Mouse (Mus musculus) G1E-ER4 (cell line): Measurements from ENCODE around the gene LTO1. TPM values are rescaled to one million over a fixed set of nuclear protein-coding genes. Genes with fewer than 3 reads are reported as not detected.

Source experiments
- GATA1 ChIP-seq: IDR thresholded peaks from one replicate; pipeline ENCODE4 v1.8.0; 2012; ENCODE audit warnings: low read length, inconsistent platforms
- polyA plus RNA-seq: library from polyadenylated mRNA; stranded (reverse); fragments of >175 nt; gene quantifications from 2 replicates; pipeline ENCODE4 v1.2.3, GENCODE M21; 2012

The LTO1 gene
- polyA plus RNA-seq, 1 experiment, result 35.2 TPM

DNA sequence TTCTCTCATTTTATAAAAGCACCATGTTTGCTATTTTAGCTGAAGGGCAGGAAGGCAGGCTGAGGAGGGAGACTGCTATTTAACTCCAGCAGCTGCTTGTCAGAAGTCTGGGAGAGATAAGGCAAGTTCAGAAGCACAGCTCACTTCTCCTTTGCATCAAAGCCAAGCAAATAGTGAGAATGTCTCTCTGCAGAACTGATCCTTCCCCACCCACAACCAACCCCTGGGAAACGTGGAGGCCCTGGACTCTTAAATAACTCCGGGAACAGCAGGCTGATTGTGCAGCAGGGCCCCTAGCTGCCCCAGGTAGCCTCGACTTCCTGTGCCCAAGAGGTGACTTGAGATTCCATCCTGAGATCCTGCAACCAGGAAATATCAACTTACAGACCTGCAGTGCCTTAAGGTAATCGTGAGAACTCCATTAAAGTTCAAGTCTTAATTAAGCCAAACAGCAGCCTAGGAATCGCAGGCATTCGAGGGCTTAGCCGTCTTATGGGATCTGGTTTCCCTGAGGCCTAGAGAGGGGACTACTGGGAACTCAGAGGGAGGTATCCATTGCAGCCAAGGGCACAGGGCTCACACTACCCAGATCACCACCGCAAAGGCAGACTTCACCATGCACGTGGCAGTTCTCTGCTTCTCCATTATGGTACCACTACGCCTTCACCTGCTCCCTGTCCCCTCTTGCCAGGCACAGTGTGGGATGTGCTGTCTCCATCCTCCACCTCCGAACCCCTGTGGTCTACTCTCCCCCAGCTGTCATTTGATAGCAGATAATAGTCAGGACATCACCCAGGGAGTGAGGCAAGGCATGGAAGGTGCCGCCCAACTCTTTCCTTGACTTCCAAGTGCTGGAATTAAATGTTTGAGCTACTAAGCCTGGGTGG is 43.9 kb downstream of the LTO1 start:
- no peak for TF ChIP-seq GATA1

DNA sequence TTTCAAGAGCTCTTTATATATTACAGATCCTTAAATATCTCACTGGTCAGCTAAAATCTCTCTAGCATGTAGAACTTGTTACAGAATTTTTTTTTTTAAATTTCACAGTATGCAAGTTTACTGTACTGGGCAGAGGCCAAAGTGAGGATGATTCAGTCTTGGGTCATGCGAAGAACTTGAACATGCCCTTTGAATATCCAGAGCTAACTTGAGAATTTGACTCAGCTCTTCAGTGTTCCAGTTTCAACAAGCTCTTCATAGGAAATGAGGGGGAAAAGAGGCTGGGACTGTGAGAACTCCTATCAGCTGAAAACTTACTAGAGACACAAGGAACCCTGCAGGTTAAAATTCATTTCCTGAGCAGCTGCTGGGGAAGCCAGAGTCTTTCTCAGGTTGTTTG is 49.0 kb downstream of the LTO1 start:
- no peak for TF ChIP-seq GATA1

DNA sequence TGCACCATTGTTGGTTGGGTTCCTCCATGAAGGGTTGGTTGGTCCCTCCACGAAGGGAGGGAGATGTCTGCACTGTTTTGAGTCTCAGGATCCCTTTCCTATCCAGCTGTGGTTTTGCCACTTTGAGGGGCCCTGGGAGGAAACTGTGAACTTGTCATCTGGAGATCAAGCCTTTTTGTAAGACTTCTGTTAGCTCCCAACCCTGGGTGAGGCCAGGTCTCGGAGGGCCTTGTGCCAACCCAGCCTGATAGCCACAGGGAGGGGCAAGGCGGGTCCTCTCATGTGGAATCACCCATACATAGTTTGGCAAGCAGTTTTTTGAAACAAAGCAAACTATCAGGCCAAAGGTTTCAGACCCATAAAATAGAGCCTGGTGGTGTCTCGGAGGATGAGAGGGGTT is 49.4 kb downstream of the LTO1 start:
- no peak for TF ChIP-seq GATA1

- no peak for TF ChIP-seq GATA1
Observed at GRCm38 (mm10) chr7:144965893-144966292, 51.0 kb downstream of the LTO1 start.

DNA sequence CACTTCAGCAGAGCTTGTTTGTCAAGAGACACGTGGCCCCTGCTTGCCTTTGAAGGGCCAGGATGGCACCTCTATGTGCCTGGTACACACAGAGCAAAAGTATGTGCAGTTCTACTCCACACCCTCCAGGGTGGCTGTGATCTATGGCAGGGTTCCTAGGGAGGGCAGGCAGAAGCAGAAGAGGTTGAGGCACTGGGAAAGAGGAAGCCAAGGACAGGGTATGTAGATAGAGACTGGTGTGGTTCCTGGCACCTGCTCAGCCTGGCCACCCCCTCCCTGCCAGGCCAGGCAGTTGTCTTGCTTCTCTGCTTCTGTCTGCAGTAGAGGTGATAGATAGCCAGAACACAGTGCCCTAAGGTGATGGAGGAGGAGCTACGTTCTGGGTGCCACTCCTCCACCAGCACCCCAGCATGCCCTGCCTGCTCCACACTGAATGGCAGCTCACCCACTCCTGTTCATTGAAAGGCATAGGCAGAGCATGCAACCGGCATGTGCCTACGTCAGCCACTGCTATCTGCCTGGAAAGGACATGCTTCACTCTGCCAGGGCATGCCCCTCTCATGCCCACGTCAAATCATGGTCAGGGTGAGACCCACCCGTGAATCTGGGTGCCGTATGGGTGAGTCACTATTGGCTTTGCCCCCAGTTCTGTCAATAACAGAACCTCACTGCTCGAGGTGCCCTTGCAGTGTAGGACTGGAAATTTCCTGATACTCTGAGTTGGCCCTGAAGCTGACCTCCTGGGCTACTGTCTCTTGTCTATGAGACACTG is 56.3 kb downstream of the LTO1 start:
- no peak for TF ChIP-seq GATA1

DNA sequence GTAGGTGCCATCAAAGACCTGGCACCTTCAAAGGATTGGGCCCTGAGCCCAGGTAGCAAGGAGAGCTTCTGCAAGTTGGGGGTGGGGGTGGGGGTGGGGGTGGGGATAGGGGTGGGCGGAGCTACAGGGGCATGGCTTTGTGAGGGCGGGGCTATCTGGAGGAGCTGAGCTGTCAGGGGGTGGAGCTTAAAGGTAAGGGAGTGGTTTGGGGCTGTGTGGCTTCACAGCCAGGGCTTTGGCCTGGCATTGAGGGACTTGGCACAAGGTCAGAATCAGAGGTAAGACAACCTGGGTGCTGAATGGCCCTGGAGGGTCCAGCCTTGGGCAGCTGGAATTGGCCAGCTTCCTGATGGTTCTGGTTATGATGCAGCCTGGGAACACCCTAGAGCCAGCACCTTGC is 56.9 kb downstream of the LTO1 start:
- TF ChIP-seq GATA1, result no peak

DNA sequence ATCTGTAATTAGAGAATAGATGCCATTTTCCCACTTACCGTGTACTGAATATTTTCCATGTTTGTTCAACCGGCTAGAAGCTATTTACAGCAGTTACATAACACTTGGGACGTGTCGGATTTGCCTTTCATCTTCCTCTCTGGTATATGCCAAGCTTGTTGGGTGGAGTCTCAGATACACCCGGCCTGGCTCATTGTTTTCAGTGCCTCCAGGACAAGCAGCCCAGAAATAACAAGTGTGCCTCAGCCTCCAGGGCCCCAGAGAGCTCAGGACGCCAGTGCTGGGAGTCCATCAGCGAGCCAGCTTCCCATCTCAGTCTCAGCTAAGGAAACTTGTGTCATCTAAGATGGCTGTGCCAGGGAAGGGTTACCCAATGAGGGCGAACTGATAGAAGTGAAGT is 58.6 kb downstream of the LTO1 start:
- TF ChIP-seq GATA1, result no peak

DNA sequence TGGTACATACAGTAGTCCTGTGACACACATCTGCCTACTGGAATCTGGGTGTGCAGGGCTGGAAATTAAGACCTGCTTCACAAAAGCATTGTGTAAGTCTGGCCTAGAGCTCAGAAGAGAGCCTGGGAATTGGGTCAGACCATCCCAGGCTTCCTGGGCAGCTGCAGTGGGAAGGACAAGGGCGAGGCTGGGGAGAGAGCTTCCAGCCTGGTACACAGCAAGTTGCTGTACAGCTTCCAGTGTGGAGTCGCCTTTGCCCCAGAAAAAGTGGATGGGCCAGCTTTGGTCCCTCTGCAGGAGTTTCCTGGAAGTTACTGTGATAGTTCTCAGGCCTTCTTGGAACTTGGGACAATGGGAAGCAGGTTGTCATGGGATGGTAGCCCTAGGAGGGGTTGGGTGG is 62.2 kb downstream of the LTO1 start:
- no peak for TF ChIP-seq GATA1

DNA sequence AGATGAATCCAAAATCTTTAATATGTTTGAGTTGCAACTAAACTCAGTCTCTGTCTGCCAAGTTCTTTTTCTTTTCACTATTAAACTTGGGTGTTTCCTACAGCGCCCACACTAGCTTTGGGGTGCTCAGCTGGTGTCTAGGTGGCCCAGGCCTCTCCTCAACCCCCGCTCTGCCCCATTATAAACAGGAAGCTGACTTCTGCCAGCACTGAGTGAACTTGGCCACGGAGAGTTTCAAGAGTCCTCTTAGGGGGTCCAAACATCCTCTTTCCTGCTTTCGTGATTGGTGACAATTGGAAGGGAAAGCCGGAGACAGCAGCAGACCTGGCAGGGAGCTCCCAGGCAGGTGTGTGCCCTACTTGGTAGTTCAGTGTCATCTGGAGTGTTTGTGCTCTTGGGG is 64.9 kb downstream of the LTO1 start:
- no peak for TF ChIP-seq GATA1

Other genes starting within 250 kb of the LTO1 start
- gene Ano1, start 163.1 kb upstream of the LTO1 start, polyA plus RNA-seq, result 0.79 and 1.7 TPM in 2 replicates
- gene Fgf3, start 77.0 kb upstream of the LTO1 start, polyA plus RNA-seq, result 4.2 and 4.8 TPM in 2 replicates
- not detected in 2 replicates for gene Fgf4, start 67.7 kb upstream of the LTO1 start, polyA plus RNA-seq
- 2.3 and 2.7 TPM in 2 replicates for gene Fgf15, start 18.6 kb upstream of the LTO1 start, polyA plus RNA-seq
- not detected in 2 replicates for gene Ccnd1, start 24.8 kb downstream of the LTO1 start, polyA plus RNA-seq